Mouse (Mus musculus) effector memory CD4-positive, alpha-beta T cell, adult 7 months (primary cell): Measurements from ENCODE around the gene Lmod3. TPM values are rescaled to one million over a fixed set of nuclear protein-coding genes. Genes with fewer than 3 reads are reported as not detected.

Experiments
- polyA plus RNA-seq: library from polyadenylated mRNA; unstranded; fragments of 100-300 nt; shearing (Covaris generic); gene quantifications from one replicate; pipeline ENCODE4 v1.2.1, GENCODE M21; 2017

The Lmod3 gene
- polyA plus RNA-seq, result not detected

GRCm38 (mm10) chr6:97252711-97253221 lies at the start of gene Lmod3:
Gene Lmod3, minus strand, starts transcription at chr6:97252759.

GRCm38 (mm10) chr6:97210191-97210961 lies 42.2 kb downstream of the Lmod3 start, which contains the start of gene Arl6ip5:
Gene Arl6ip5, plus strand, starts transcription at chr6:97210689.

GRCm38 (mm10) chr6:97205439-97205885 lies 47.1 kb downstream of the Lmod3 start, which contains the start of gene Uba3:
Gene Uba3, minus strand, starts transcription at chr6:97205647.

Other genes with a start within 250 kb of the Lmod3 start
- 0.10 TPM for gene Fam19a4, start 192.3 kb downstream of the Lmod3 start, polyA plus RNA-seq
- 17.8 TPM for gene Eogt, start 103.6 kb downstream of the Lmod3 start, polyA plus RNA-seq
- gene Tmf1, start 73.6 kb downstream of the Lmod3 start, polyA plus RNA-seq, result 43.6 TPM
- 25.8 TPM for gene Uba3, start 47.1 kb downstream of the Lmod3 start, polyA plus RNA-seq
- gene Arl6ip5, start 42.1 kb downstream of the Lmod3 start, polyA plus RNA-seq, result 227 TPM